Mouse (Mus musculus): Measurements from ENCODE around the gene Sgpp2.

The Sgpp2 gene

GRCm38 (mm10) chr1:78339941-78340340, 29.8 kb downstream of the Sgpp2 start:
- no peak for DNase-seq

- DNase-seq, result no peak
Measured at GRCm38 (mm10) chr1:78340584-78340983, 30.4 kb downstream of the Sgpp2 start.

- DNase-seq, result no peak
Measured at GRCm38 (mm10) chr1:78347317-78347806, 37.2 kb downstream of the Sgpp2 start.

- no peak for DNase-seq
Measured at GRCm38 (mm10) chr1:78349219-78349618, 39.1 kb downstream of the Sgpp2 start.

- no peak for DNase-seq
Measured at GRCm38 (mm10) chr1:78353254-78353653, 43.1 kb downstream of the Sgpp2 start.

- peak; percentile 73 for DNase-seq
Measured at GRCm38 (mm10) chr1:78355123-78355522, 45.0 kb downstream of the Sgpp2 start.

GRCm38 (mm10) chr1:78357415-78357814, 47.3 kb downstream of the Sgpp2 start:
- DNase-seq, result no peak

GRCm38 (mm10) chr1:78357868-78358267, 47.7 kb downstream of the Sgpp2 start:
- no peak for DNase-seq

GRCm38 (mm10) chr1:78363965-78364889, 54.1 kb downstream of the Sgpp2 start:
- DNase-seq, result no peak

GRCm38 (mm10) chr1:78367806-78368205, 57.7 kb downstream of the Sgpp2 start:
- DNase-seq, result peak; percentile 44

- no peak for DNase-seq
Measured at GRCm38 (mm10) chr1:78370121-78370520, 60.0 kb downstream of the Sgpp2 start.

GRCm38 (mm10) chr1:78371569-78372236, 61.6 kb downstream of the Sgpp2 start:
- no peak for DNase-seq

- DNase-seq, result no peak
Measured at GRCm38 (mm10) chr1:78372316-78372715, 62.2 kb downstream of the Sgpp2 start.

GRCm38 (mm10) chr1:78373836-78374235, 63.7 kb downstream of the Sgpp2 start:
- no peak for DNase-seq

- no peak for DNase-seq
Measured at GRCm38 (mm10) chr1:78375058-78375457, 64.9 kb downstream of the Sgpp2 start.

GRCm38 (mm10) chr1:78380950-78381349, 70.8 kb downstream of the Sgpp2 start:
- no peak for DNase-seq

GRCm38 (mm10) chr1:78387854-78388253, 77.7 kb downstream of the Sgpp2 start:
- DNase-seq, result no peak

GRCm38 (mm10) chr1:78388848-78389247, 78.7 kb downstream of the Sgpp2 start:
- no peak for DNase-seq

- DNase-seq, result no peak
Measured at GRCm38 (mm10) chr1:78395191-78395735, 85.1 kb downstream of the Sgpp2 start.

GRCm38 (mm10) chr1:78395737-78396136, 85.6 kb downstream of the Sgpp2 start:
- no peak for DNase-seq

GRCm38 (mm10) chr1:78396320-78396913, 86.3 kb downstream of the Sgpp2 start:
- DNase-seq, result no peak

- no peak for DNase-seq
Measured at GRCm38 (mm10) chr1:78399755-78400154, 89.6 kb downstream of the Sgpp2 start.

- DNase-seq, result no peak
Measured at GRCm38 (mm10) chr1:78401413-78401812, 91.3 kb downstream of the Sgpp2 start.

All from kidney, adult 9 months (tissue).